Mouse (Mus musculus) stomach, postnatal 0 days (tissue): ENCODE results near the gene Pitpnm2. TPM values are rescaled to one million over a fixed set of nuclear protein-coding genes. Genes with fewer than 3 reads are reported as not detected.

Experiments
- ATAC-seq: fragments of 200-750 bp; cut with Nextera tagmentation; 2 replicates; pipeline ENCODE4 v1.8.0; 2017; ENCODE audit not compliant: low FRiP score, low TSS enrichment
- DNase-seq: peaks from one replicate; pipeline ENCODE4 v3.0.0-alpha.2; 2016; ENCODE audit warnings: low spot score
- H3K27ac ChIP-seq: fragments of 300-500 bp; sonication (generic); replicated peaks from 2 replicates; pipeline ENCODE4 v1.5.1; 2014; ENCODE audit warnings: mild to moderate bottlenecking, control low read depth
- H3K27me3 ChIP-seq: fragments of 300-500 bp; sonication (generic); 2 replicates; pipeline ENCODE4 v1.6.1; 2014; ENCODE audit warnings: low read length; ENCODE audit not compliant: control insufficient read depth, insufficient read depth
- H3K36me3 ChIP-seq: fragments of 300-500 bp; sonication (generic); 2 replicates; pipeline ENCODE4 v1.6.1; 2014; ENCODE audit warnings: low read length, mixed read lengths; ENCODE audit not compliant: control insufficient read depth, insufficient read depth
- H3K4me1 ChIP-seq: fragments of 300-500 bp; sonication (generic); replicated peaks from 2 replicates; pipeline ENCODE4 v1.6.1; 2014; ENCODE audit warnings: antibody characterized with exemption; ENCODE audit not compliant: control insufficient read depth, insufficient read depth
- H3K4me2 ChIP-seq: fragments of 300-500 bp; sonication (generic); replicated peaks from 2 replicates; pipeline ENCODE4 v1.6.1; 2014; ENCODE audit warnings: low read depth, mild to moderate bottlenecking, control low read depth, moderate library complexity
- H3K4me3 ChIP-seq: fragments of 300-500 bp; sonication (generic); 2 replicates; pipeline ENCODE4 v1.5.1; 2014; ENCODE audit warnings: low read depth, low read length, control low read depth
- H3K9ac ChIP-seq: fragments of 300-500 bp; sonication (generic); 2 replicates; pipeline ENCODE4 v1.6.1; 2014; ENCODE audit warnings: mild to moderate bottlenecking, low read length, control low read depth, mixed read lengths
- H3K9me3 ChIP-seq: fragments of 300-500 bp; sonication (generic); 2 replicates; pipeline ENCODE4 v1.6.1; 2016; ENCODE audit warnings: low read length; ENCODE audit not compliant: control insufficient read depth
- CTCF ChIP-seq: IDR thresholded peaks from 2 replicates; pipeline ENCODE4 v1.5.1; 2016; ENCODE audit warnings: antibody characterized with exemption, low read depth, mild to moderate bottlenecking, moderate library complexity
- EP300 ChIP-seq: optimal IDR thresholded peaks from 2 replicates; pipeline ENCODE3; 2016; ENCODE audit warnings: antibody characterized with exemption
- WGBS: fragments of 180-500 bp; shearing (Covaris S2); extraction: QIAGEN DNeasy Blood & Tissue Kit; methylation state at CpG from one replicate; pipeline ENCODE4 v1.1.7; 2014; 5-methylcytosine and 5-hydroxymethylcytosine counted together
- polyA plus RNA-seq: library from polyadenylated mRNA; unstranded; fragments of >200 nt; fragmentation: Nextera tagmentation; extraction: Ambion mirVana; gene quantifications from 2 replicates; pipeline ENCODE4 v1.2.1, GENCODE M21; 2015

Pitpnm2 gene
- polyA plus RNA-seq, 1 experiment from 2014 or later = 1.8 TPM

DNA sequence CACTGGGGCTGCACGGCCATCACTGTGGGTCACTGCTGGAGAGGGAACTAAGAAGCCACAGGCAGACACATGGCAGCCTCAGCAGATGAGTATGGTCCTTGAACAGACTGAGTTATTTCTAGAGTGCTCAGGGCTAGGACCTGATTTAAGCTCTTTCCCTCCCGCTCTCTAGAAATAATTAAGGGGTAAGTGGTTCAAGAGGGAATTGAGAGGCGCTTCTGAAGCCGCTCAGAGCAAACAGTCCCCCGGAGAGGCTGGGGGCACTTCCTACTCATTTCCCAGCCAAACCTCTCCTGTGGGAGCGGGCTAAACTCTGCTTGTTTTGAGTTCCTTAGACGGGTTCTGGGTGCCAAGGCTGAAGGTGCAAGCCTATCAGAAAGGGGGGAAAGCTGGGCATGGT lies 98.7 kb downstream of the Pitpnm2 start:
- DNase-seq (no peak), ATAC-seq (no peak)
- no peak overlapping the region for H3K4me2 ChIP-seq
- TF ChIP-seq CTCF (no peak), EP300 (no peak)
- WGBS = 88% methylated on average over 7 of the region's 7 CpGs
- no peak overlapping the region for H3K27ac ChIP-seq
- no peaks in the 10 kb centered on the region for H3K27me3 ChIP-seq
- no peak overlapping the region for H3K4me3 ChIP-seq
- H3K9ac ChIP-seq = no peak overlapping the region
- H3K36me3 ChIP-seq = no peaks in the 10 kb centered on the region; the same call in 1 of the 2 replicates
- H3K9me3 ChIP-seq = no peaks in the 10 kb centered on the region
- no peaks in the 10 kb centered on the region for H3K4me1 ChIP-seq

DNA sequence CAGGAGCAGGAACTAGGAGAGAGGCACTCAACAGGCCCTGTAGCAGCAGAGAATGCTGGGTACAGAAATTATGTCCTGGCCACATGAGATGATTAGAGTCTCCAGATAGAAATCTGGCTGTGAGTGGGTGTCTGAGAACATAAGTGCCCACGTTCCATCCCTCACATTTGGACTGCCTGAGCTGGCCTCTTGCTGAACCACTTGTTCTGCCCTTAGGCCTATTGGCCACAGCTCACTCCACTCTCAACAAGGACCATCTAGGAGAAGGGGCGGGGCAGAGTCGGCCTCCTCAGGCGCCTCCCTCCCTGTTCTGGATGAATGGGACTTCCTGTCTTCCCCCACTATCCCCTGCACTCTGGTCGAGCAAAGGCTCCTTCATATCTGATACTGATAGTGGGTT lies 100.5 kb downstream of the Pitpnm2 start:
- WGBS = 52% methylated on average over 5 of the region's 5 CpGs
- Histone ChIP-seq H3K9me3 (no peaks in the 10 kb centered on the region), H3K36me3 (no peaks in the 10 kb centered on the region; the same call in 1 of the 2 replicates), H3K4me1 (no peaks in the 10 kb centered on the region), H3K4me3 (no peak overlapping the region), H3K9ac (no peak overlapping the region), H3K27me3 (no peaks in the 10 kb centered on the region), H3K27ac (no peak overlapping the region), H3K4me2 (no peak overlapping the region)
- DNase-seq = no peak
- no peak for ATAC-seq
- TF ChIP-seq CTCF = no peak
- no peak for TF ChIP-seq EP300

DNA sequence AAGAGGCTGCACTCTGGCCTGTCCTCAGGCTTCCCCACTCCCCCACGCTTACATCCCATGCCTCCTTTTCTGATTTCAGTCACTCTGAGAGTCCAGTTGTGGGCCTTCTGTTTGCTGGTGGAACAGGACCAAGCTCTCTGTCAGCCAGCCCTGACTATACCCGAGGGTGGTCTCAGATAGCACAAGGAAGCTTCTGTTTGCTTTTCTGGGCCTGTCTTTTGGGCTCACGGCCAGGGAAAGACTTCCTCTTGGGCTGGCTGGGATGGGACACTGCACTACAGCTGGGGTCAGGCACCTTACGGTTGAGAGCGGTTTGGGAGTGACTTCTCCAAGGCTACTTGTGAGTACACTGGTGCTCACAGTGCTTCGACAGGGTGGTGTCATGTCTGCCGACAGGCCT lies 111.5 kb downstream of the Pitpnm2 start:
- Histone ChIP-seq H3K27me3 (no peaks in the 10 kb centered on the region), H3K4me1 (no peaks in the 10 kb centered on the region), H3K27ac (no peak overlapping the region), H3K9me3 (no peaks in the 10 kb centered on the region), H3K4me2 (no peak overlapping the region), H3K36me3 (no peaks in the 10 kb centered on the region; the same call in 1 of the 2 replicates), H3K4me3 (no peak overlapping the region), H3K9ac (no peak overlapping the region)
- 52% methylated on average over 7 of the region's 7 CpGs for WGBS
- ATAC-seq (no peak), DNase-seq (no peak)
- TF ChIP-seq CTCF (no peak), EP300 (no peak)

DNA sequence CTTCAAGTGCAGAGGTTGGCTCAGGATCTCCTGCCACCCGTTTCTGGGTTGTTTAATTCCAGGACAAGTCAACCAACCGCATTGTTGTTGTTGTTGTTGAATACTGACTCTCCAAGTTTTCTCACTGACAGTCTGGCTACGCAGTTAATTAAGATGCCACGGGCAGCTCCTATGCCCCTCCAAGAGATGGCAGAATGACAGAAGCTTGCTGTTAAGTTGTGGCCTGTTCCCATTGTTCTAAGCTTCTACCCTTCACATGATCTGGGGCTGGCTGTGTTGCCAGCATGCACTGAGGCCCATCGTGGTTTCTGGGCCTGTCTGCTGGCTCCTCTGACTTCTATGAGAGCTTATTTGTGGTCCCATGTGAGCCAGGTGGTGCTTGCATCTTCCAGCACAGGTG lies 115.3 kb downstream of the Pitpnm2 start:
- no peak overlapping the region for H3K27ac ChIP-seq
- no peaks in the 10 kb centered on the region for H3K9me3 ChIP-seq
- no peaks in the 10 kb centered on the region; the same call in 1 of the 2 replicates for H3K36me3 ChIP-seq

DNA sequence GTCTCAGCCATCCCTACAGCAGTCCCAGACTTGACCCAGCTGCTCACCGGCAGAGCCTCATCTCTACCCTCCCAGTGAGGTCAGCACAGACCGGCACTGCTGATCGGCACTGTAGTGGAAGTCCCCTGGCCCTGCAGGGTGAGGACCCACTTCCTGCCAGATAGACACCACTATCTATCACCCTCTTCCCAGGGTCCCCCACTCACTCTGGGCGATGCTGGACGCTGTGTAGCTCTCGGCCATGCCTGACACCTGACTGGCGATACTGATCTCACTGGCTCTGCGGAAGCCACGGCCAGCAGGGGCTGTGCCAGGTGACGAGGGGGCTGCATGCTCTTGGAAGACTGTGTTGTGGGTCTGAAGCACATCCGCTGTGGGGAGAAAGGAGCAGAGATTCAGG lies 124.5 kb downstream of the Pitpnm2 start:
- Histone ChIP-seq H3K9me3 (no peaks in the 10 kb centered on the region), H3K36me3 (peaks cover 6% of the 10 kb centered on the region), H3K27ac (no peak overlapping the region), H3K9ac (no peak overlapping the region), H3K27me3 (no peaks in the 10 kb centered on the region), H3K4me2 (no peak overlapping the region), H3K4me1 (no peaks in the 10 kb centered on the region), H3K4me3 (no peak overlapping the region)
- no peak for TF ChIP-seq EP300
- TF ChIP-seq CTCF = no peak
- DNase-seq (no peak), ATAC-seq (no peak)
- WGBS = 89% methylated on average over 11 of the region's 11 CpGs

More for the DNA sequence above, 115.3 kb downstream of the Pitpnm2 start:
- Histone ChIP-seq H3K4me3 (no peak overlapping the region), H3K4me2 (no peak overlapping the region), H3K27me3 (no peaks in the 10 kb centered on the region), H3K4me1 (no peaks in the 10 kb centered on the region), H3K9ac (no peak overlapping the region)
- TF ChIP-seq EP300 (no peak), CTCF (no peak)
- DNase-seq (no peak), ATAC-seq (no peak)
- 89% methylated on average over 5 of the region's 5 CpGs for WGBS

DNA sequence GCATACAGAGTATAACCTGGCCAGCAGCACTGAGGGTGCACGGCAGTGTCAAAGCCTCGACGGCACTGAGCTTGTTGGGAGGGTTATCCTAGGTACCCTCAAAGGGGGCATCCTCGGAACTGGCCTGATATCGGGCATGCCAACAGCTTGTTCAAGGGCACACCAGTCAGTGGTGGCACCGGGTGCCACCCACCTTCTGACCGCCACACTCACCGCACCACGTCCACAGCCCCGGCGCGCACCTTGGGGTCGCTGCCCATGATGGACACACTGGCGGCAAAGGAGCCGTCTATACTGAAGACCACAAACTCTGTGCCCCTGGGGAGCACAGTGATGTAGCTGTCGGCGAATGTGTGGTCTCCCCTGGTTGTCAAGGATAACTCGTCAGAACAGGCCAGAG lies 127.2 kb downstream of the Pitpnm2 start:
- Histone ChIP-seq H3K9ac (no peak overlapping the region), H3K9me3 (no peaks in the 10 kb centered on the region), H3K4me2 (no peak overlapping the region), H3K36me3 (peaks cover 17% of the 10 kb centered on the region; the same call in 1 of the 2 replicates), H3K4me1 (no peaks in the 10 kb centered on the region), H3K27me3 (no peaks in the 10 kb centered on the region), H3K27ac (no peak overlapping the region), H3K4me3 (no peak overlapping the region)
- DNase-seq = no peak
- TF ChIP-seq EP300 = no peak
- no peak for TF ChIP-seq CTCF
- no peak for ATAC-seq
- 86% methylated on average over 18 of the region's 18 CpGs for WGBS
